Mouse (Mus musculus) ES-CJ7 (cell line): ENCODE data around the gene Efemp2.
A peak's percentile ranks its signal among the peaks of the same experiment; 100 is the strongest.
"Not testable (repeated sequence)": the region's sequence is repeated elsewhere in the genome, so short reads cannot be mapped to it uniquely, and the experiment has no call there.

Experiments
- DNase-seq: peaks from one replicate; pipeline ENCODE4 v3.0.0; 2011; ENCODE audit warnings: low read depth, low spot score

Efemp2 gene

DNA sequence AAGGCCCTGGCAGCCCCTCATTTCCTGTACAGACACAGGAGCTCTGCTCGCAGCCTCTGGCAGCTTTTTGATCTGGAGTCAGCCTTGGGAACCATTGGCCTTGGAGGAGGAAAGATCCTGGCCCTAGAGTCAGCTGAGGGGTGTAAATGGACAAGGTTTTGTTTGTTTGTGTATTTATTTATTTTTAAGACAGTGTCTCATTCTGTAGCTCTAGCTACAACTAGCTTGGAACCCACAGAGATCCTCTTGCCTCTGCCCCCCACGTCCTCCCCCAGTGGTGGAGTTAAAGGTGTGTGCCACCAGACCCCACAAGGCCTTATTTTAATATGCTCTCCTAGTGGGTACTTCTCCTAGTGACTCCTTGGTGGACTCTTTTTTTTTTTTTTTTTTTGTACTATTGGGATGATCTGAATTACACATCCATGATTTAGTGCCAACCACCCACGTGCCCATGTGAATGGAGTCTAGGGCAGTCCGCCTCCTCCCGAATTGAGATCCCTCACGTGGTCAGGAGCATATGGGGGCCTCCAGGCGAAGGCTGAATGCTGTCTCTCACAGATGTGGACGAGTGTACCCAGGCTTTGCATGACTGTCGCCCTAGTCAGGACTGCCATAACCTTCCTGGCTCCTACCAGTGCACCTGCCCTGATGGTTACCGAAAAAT is 3.4 kb downstream of the Efemp2 start:
- no peak for DNase-seq

DNA sequence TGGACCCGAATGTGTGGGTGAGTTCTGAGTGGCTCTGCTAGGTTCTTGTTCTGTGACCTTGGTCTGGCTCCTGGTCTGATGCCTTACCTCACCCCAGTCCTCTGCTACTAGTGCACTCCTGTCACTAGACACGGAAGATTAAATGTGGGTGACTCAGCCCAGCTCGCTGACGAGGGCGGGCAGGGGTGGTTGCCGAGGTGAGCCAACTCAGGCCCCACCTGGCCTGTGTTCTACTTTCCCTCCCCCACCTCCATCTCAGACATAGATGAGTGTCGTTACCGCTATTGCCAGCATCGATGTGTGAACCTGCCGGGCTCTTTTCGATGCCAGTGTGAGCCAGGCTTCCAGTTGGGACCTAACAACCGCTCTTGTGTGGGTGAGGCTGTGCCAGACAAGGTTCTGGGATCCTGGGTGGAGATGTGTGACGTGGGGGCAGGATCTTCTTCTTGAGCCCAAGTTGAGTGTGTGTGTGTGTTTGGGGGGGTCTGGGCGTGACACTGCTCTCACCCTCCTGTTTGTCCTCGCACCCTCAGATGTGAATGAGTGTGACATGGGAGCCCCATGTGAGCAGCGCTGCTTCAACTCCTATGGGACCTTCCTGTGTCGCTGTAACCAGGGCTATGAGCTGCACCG is 4.0 kb downstream of the Efemp2 start:
- DNase-seq: no peak

DNA sequence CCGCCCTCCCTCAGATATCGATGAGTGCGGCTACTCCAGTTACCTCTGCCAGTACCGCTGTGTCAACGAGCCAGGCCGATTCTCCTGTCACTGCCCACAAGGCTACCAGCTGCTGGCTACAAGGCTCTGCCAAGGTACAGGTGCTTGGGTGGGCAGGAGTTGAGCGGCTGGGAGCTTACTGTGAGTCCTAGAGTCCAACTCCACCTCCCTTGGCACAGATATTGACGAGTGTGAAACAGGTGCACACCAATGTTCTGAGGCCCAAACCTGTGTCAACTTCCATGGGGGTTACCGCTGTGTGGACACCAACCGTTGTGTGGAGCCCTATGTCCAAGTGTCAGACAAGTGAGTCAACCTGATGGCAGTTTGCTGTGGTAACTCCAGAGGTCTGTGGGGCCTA is 6.3 kb downstream of the Efemp2 start:
- no peak for DNase-seq

DNA sequence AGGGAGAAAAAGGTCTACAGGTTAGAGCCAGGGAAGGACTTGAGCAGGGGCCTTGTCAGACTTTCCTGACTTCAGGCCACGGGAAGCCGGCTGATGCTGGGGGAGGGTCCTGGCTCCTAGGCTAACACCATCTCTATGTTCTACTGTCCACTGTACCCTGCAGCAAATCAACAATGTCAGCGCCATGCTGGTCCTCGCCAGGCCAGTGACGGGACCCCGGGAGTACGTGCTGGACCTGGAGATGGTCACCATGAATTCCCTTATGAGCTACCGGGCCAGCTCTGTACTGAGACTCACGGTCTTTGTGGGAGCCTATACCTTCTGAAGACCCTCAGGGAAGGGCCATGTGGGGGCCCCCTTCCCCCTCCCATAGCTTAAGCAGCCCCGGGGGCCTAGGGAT is 7.6 kb downstream of the Efemp2 start:
- DNase-seq: no peak

DNA sequence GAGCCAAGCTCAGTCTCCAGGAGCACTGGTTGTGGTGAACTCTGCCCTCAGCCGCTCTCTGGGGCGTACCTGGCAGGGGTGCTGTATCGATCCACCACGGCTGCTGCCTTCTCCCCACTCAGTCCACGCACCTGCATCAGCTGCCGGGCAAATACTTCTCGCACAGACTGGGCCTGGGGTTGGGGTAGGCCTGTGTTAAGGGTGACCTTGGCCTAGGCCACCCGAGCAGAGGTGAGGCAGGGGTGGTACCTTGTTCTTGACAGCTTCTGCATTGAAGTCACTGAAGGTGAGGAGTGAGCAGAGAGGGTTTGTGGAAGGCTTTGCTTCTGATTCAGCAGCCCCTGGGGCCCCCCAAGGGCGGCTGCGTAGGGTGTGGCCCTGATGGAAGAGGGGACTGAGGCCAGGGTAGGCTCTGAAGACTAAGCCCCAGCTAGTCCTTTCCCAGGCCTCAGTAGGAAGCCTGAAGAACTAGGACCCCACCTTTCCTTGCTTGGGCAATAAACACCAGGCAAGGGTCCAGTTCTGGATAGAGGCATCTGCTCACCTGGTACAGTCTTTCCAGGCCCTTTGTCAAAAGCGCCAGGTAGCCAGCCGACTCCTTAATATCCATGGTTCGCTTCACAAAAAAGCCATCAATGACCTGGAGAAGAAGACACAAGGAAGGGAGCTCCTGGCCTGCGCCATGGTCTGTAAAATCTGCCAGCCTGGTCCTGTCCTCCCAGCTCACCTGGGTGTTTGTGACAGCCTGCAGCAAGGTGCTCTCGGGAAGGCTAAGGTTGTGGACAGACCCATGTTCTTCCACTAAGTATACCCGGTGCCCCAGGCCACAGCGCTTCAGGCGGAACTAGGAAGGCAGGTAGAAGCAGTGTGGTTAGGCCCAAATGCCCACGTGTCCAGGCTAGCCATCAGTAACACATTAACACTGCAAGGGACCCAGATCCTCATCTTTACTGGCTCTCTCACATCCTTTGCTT is 9.9 kb downstream of the Efemp2 start:
- no peak for DNase-seq

DNA sequence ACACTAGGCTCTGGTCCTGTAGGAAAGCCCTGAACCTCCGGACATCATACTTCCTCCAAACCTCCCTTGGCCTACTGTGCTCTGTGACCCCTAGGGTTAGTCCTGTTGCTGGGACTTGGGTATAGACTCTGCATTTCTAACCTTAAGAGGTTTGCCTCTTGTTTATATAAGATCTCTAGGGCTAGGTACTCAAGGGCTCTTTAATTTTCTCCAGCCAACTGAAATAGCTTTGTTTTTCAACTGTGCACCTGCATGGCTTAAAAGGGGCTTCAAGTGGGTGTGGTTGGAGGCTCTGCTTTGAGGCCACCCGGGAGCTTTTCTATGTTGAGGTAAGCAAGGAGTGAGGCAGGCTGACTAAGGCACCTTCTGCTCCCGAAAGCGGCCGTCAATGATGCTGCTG is 10.7 kb downstream of the Efemp2 start:
- DNase-seq: no peak

DNA sequence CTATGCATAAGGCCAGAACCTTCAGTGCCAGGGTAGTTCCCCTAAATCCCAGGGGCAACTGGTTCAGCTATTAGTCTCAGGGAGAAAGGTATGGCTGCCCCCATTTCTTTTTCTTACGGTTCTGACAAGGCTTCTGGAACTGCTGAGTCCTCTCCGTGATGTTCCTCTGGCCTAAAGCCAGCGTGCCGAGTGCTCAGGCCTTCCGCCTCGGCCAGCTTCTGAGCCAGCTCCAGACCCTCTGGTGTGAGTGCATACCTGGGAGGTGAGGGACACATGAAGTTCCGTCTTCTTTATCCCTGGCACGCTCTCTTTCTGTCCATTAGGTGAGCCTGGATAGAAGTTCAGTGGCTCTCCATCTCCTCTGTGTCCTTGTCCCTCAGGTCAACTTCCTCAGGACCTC is 11.6 kb downstream of the Efemp2 start:
- no peak for DNase-seq

DNA sequence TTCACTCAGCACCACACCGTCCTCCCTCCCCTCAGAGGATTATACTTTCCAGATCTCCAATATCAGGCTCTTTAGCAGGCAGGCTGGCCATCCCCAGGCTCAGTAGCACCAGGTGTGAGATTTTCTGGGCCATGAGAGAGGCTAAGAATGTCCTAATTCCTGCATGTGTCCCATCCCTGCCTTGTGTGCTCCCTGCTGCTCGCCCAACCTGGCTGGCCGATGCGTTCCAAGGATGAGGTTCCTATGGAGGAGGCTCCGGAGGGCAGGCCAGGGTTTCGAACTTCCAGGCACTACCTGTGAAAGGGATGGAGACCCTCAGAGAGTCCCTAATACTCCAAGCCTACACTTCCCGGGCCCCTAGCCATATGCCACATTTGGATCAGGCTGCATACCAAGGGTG is 12.1 kb downstream of the Efemp2 start:
- DNase-seq: no peak

DNA sequence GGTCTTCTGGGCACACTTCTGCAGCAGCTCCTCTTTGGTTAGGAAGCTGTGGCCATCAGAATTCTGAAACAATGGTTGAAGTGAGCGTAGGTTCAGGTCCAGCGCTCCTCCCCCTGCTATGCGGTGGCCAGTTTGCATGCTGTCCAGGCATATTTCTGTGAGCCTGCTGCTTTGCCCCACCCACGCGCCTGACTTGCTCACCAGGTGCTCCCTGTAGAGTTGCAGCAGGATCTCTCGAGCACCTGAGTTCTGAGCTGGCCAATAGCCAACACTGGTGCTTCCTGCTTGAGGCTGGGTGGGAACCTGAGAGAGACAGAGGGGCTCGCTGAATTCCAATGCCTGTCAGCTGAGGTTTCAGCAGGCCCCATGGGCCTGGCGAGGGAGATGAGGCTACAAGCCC is 12.5 kb downstream of the Efemp2 start:
- DNase-seq: no peak

DNA sequence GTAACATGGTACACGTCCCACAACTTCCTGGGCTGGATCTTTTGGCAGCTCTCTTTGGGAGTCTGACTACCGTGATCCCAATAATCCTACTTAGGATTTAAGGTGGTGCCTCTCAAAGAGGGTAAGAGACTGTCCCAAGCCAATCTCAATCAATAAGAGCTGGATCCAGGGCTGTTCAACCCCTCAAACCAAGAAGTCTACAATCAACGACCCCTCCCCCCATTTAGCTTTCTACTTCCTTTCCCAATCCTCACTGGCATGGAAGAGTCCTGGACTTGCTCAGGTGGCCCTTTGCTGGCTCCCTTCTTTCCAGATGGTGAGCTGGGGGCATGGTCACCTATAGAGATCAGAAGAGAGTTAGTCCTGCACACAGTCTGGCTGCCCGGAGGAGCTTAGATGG is 13.0 kb downstream of the Efemp2 start:
- no peak for DNase-seq

DNA sequence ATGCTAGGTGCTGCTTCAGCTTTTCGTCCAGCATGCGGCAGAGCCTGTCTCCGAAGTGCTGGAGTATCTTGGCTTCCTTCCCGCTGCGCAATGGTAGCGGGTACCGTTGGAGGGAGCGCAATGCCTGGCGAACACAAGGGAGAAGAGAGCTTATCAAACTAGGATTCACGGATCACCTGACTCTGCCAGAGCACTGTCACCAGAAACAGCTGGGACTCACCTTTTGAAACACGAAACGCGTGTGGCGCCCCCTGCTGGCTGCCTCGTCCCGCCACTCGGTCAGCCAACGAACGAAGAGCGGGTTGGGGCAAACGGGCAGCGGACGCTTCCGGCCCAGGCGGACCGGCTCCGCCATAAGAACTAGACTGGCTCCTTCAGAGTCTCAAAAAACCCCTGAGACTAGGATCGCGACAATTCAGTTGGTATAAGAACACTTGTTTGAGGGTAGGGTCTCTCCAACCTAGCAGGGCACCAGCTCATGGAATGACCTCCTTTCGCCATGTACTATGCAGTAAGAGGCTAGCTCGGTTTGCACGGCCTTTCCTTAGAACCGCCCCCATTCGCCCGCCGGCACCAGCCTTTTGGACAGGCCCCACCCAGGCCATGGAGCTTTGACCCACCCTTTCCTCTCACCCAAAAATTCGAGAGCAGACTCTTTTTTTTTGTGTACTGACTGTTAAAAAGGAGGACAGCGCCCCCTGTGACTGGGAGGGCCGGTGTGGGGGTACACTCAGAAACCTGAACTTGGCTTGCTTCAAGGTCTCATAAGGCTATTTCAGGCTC is 14.2 kb downstream of the Efemp2 start, which contains the start of gene Mus81:
Gene Mus81, minus strand, starts transcription at position 635 of the 783 bp plus-strand sequence.
- DNase-seq: peak; percentile 97

DNA sequence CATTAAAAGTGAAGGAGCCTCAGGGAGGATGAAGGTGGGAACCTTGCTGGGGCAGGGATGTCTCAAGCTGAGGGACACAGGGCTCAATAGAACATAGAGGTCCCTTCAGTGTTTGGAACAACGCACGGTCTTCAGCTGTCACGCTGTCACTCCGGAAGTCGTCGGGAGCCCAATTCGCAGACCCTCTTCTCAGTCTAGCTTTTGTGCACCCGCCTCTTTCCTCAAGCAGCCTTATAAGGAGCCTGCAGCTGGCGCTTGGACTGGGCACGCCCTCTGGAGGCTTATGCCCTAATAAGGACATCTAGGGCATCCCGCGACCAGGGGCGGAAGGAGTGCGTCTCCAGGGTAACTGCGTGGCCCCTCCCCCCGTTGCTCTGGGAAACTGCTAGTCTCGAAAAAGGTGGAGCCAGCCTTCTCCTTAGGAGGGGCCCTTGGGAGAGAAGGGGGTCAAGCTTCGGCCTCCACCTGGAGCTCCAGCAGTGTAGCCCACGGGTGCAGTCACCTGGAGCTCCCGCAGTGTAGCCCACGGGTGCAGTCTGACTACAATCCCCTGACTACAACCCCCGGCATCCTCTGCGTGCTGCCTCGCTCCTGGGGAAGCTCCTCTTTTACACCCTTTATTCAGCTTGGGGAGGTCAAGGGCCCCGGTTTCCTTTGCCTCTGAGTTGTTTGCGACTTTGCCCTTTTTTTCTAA is 15.3 kb downstream of the Efemp2 start:
- peak; percentile 99 for DNase-seq

DNA sequence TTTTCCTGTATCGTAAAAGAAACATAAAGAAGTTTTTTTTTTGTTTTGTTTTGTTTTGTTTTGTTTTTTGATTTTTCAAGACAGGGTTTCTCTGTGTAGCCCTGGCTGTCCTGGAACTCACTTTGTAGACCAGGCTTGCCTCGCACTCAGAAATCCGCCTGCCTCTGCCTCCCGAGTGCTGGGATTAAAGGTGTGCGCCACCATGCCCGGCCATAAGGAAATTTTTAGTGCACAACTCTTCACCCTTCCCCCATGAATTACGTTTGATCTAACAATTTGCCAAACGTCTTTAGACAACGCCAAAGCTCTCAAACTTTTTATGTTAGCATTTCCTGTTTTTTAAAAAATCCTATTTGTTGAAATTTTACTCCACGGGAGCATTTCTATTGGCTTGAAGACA is 16.0 kb downstream of the Efemp2 start:
- not testable (repeated sequence) for DNase-seq

DNA sequence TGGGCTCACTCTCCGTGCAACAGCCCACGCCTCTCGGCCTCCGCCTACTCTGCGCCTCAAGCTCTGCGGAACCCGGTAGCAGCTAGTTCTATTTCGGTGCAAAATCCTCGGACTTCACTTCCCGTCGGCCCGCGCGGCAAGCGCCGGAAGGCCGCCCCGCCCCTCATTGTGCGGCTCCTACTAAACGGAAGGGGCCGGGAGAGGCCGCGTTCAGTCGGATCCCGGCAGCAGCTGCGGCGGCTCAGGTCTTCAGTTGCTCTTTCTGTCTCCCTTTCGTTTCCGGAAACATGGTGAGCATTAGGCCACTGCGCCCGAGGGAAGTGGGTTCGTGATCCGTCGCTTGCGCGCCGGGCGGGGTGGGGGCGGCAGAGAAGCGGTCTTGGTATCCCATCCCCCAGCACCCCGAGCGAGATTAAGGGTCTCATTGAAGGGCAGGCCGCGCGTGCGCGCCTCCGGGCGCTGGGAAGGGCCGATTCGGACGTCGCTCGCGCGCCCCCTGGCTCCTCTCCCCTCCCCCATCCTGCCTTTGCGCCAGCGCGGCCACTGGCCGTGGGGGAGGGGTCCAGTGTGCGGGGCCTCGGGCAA is 16.7 kb downstream of the Efemp2 start, which contains the start of gene Cfl1:
Gene Cfl1, plus strand, starts transcription at position 143 of the 585 bp plus-strand sequence.
- peak; percentile 96 for DNase-seq

DNA sequence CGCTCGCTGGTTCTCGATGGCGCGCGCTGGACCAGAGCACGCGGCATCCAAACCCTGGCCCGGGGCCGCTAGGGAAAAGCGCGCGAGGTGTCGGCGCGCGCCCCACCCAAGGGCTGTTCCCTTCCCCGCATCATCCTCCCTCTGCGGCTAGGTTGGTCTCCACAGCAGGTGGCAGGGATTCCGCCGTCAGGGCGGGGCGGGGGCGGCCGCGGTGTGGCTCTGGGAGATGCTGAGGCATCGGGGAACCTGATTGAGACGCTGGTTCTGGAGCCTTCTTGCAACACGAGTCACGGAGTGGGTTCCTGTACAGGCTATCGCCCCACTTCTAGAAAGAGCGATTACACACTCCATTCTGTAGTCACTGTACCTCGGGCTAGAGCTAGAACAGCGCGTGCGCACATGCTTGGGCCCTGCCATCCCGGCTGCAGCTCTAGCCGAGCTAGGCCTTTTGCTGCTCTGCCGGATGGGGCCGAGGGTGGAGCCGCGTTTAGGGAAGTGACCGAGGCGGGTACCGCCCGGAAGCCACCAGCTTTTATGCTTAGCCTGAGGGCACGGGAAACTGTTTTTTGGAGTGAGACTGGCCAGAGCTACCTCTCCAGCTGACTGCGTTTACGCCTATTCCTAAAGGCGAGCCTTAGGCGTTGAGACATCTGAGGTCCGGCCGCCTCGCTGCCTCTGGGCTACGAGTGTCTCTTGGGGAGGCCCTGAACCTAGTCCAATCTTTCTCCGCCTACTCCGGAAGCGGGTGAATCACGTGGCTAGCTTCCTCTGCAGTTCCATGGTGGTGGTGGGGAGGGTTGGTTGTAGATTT is 17.3 kb downstream of the Efemp2 start:
- DNase-seq: peak; percentile 84

DNA sequence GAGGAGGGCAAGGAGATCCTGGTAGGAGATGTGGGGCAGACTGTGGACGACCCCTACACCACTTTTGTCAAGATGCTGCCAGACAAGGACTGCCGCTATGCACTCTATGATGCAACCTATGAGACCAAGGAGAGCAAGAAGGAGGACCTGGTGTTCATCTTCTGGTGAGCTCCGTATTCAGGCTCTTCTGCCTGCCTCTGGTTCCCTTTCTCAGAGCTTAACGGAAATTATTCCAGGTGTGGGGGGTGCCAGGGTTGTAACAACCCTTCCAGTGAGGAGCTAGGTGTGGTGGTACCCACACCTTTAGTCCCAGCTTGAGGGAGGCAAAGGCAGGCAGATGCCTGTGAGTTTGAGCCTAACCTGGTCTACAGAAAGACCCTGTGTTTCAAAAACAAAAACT is 18.9 kb downstream of the Efemp2 start:
- DNase-seq: no peak

DNA sequence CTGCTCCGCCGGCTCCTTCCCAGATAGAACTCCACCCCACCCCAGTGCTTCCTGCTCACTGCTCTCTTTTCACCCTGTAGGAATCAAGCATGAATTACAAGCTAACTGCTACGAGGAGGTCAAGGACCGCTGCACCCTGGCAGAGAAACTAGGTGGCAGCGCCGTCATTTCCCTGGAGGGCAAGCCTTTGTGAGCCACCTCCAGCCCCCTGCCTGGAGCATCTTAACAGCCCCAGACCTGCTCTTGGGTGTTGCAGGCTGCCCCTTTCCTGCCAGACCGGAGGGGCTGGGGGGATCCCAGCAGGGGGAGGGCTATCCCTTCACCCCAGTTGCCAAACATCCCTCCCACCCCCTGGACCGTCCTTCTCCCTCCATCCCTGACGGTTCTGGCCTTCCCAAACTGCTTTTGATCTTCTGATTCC is 19.6 kb downstream of the Efemp2 start:
- DNase-seq: peak; percentile 72

DNA sequence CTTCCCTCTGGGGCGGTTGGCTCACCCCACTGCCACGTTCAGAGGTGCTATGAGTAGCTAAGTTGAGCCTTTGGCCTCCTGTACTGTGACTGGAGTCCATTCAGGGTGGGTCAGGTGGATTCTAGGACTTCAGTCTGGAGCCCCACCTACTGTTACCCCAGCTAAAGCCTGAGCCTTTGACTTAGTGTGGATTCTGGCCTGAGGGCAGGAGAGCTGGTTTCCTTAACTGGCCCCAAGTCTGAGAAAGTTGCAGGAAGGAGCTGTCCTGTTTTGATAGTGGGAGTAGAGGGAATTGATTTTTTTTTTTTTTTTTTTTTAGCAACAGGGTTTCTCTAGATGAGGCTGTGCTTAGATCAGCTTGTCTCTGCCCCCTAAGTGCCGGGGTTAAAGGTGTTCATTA is 20.6 kb downstream of the Efemp2 start:
- DNase-seq: no peak

DNA sequence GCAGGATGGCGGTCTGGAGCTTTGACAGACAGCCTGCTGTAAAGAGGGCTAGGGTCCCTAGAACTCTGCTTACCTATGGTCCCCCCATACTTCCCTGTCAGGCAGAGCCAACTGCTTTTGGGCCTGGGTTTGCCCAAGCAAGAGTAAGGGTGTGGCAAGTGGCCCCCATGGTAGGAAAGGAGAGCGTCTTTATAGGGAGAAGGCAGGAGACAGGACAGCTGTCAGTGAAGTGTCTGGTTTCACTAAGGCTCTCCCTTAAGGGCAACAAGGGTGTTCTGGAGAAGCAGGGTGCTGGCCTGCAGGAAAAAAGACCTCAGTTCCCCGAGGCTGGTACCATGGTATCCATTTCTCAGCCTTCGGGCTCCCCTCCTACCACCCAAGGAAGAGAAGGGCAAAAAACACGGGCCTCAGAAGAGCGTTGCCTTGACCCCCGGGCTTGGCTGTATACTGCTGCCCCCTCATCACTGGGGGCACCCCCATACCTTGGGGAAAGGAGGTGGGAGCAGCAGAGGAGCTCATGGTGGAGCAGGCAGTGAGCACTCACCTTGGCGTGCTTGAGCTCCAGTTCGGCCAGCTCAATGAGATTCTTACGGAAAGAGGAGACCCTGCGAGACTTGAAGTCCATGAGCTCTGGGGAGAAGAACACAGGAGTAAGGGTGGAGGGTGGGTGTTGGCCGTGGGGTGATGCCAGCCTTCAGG is 21.7 kb downstream of the Efemp2 start:
- DNase-seq: no peak
